Mouse (Mus musculus) right cerebral cortex, postnatal 4 days (tissue): ENCODE measurements around the gene Kif24.

ENCODE experiments used
- DNase-seq: peaks from one replicate; pipeline ENCODE4 v3.0.0-alpha.2; 2022

Kif24 gene

GRCm38 (mm10) chr4:41340912-41341550, 123.7 kb downstream of the Kif24 start:
- no peak for DNase-seq
